Mouse (Mus musculus) hindbrain, embryonic 10.5 days (tissue): ENCODE measurements at regions not wholly inside any gene's neighbourhood (a gene's known extent, or its start where the extent isn't known, plus 50 kb on each side); places are given as distances from the start of the nearest gene placed in this dataset.
A peak's percentile ranks its signal among the peaks of the same experiment; 100 is the strongest.

Source experiments
- DNase-seq: peaks from one replicate; pipeline ENCODE4 v3.0.0-alpha.2; 2017; ENCODE audit warnings: low spot score
- H3K27ac ChIP-seq: fragments of 300-500 bp; sonication (generic); 2 replicates; pipeline ENCODE4 v1.5.1; 2016; ENCODE audit warnings: mild to moderate bottlenecking, moderate library complexity
- H3K27me3 ChIP-seq: fragments of 300-500 bp; sonication (generic); 2 replicates; pipeline ENCODE4 v1.6.1; 2016; ENCODE audit warnings: mild to moderate bottlenecking; ENCODE audit not compliant: poor library complexity, insufficient read depth, severe bottlenecking
- H3K36me3 ChIP-seq: fragments of 300-500 bp; sonication (generic); 2 replicates; pipeline ENCODE4 v1.6.1; 2016; ENCODE audit warnings: mild to moderate bottlenecking, moderate library complexity
- H3K4me1 ChIP-seq: fragments of 300-500 bp; sonication (generic); replicated peaks from 2 replicates; pipeline ENCODE4 v1.6.1; 2016; ENCODE audit warnings: mild to moderate bottlenecking
- H3K4me3 ChIP-seq: fragments of 300-500 bp; sonication (generic); 2 replicates; pipeline ENCODE4 v1.5.1; 2016; ENCODE audit warnings: mild to moderate bottlenecking, moderate library complexity
- H3K9me3 ChIP-seq: fragments of 300-500 bp; sonication (generic); 2 replicates; pipeline ENCODE4 v1.6.1; 2016; ENCODE audit warnings: mild to moderate bottlenecking, moderate library complexity
- WGBS: fragments of 180-500 bp; shearing (Covaris S2); methylation state at CpG from one replicate; pipeline ENCODE4 v1.1.7; 2016; 5-methylcytosine and 5-hydroxymethylcytosine counted together

- no peaks in the 10 kb centered on the region for H3K9me3 ChIP-seq
- no peak overlapping the region for H3K4me3 ChIP-seq
- DNase-seq: no peak
- no peak overlapping the region for H3K27ac ChIP-seq
- no peaks in the 10 kb centered on the region for H3K36me3 ChIP-seq
- peaks cover 3% of the 10 kb centered on the region; the same call in 1 of the 2 replicates for H3K4me1 ChIP-seq
- no peaks in the 10 kb centered on the region for H3K27me3 ChIP-seq
- WGBS: 73% methylated on average over 2 of the region's 2 CpGs
Measured at GRCm38 (mm10) chr12:109772543-109772942, 172.4 kb upstream of the Rtl1 start.

- no peak for DNase-seq
- H3K36me3 ChIP-seq: no peaks in the 10 kb centered on the region
- H3K27me3 ChIP-seq: no peaks in the 10 kb centered on the region
- no peak overlapping the region for H3K4me3 ChIP-seq
- H3K27ac ChIP-seq: no peak overlapping the region
- 74% methylated on average over 3 of the region's 3 CpGs for WGBS
- no peaks in the 10 kb centered on the region for H3K9me3 ChIP-seq
- H3K4me1 ChIP-seq: peaks cover 3% of the 10 kb centered on the region; the same call in 1 of the 2 replicates
Measured at GRCm38 (mm10) chr12:109773909-109774313, 173.8 kb upstream of the Rtl1 start.

DNA sequence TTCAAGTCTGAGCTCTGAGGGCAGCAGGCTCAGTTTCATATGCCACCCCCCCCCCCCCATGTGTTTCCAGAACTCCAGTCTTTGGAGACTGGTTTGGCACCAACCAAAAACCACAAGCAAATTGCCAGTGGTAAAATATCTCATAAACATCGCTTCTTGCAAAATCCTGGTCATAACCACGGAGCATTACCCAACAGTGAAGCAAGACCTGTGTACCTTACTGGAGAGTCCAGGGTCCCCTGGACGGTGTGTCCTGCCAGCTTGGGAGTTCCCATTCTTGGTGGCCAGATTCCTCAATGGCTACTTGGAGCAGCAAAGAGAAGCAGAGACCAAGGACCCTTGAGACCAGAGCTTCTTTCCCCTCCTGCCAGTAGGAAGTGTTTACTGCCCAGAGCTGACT, 198.7 kb upstream of the Rtl1 start:
- WGBS: 89% methylated on average over 3 of the region's 3 CpGs
- Histone ChIP-seq H3K27me3 (no peaks in the 10 kb centered on the region), H3K4me3 (no peak overlapping the region), H3K4me1 (no peaks in the 10 kb centered on the region), H3K36me3 (no peaks in the 10 kb centered on the region), H3K9me3 (no peaks in the 10 kb centered on the region), H3K27ac (no peak overlapping the region)
- DNase-seq: no peak

- Histone ChIP-seq H3K9me3 (no peaks in the 10 kb centered on the region), H3K36me3 (no peaks in the 10 kb centered on the region), H3K27ac (no peak overlapping the region), H3K27me3 (no peaks in the 10 kb centered on the region), H3K4me1 (no peaks in the 10 kb centered on the region), H3K4me3 (no peak overlapping the region)
- DNase-seq: no peak
- 90% methylated on average over 1 of the region's 1 CpGs for WGBS
Measured at GRCm38 (mm10) chr12:109799395-109799794, 199.3 kb upstream of the Rtl1 start.

- DNase-seq: no peak
- Histone ChIP-seq H3K4me1 (peaks cover 15% of the 10 kb centered on the region), H3K36me3 (no peaks in the 10 kb centered on the region), H3K27ac (no peak overlapping the region), H3K27me3 (peaks cover 3% of the 10 kb centered on the region; the same call in 1 of the 2 replicates), H3K4me3 (no peak overlapping the region), H3K9me3 (0 out of 2 replicates have a peak, but pooled peaks cover 3% of the 10 kb centered on the region)
- WGBS: 89% methylated on average over 10 of the region's 10 CpGs
Measured at GRCm38 (mm10) chr12:109827241-109827915, 227.2 kb upstream of the Rtl1 start.

DNA sequence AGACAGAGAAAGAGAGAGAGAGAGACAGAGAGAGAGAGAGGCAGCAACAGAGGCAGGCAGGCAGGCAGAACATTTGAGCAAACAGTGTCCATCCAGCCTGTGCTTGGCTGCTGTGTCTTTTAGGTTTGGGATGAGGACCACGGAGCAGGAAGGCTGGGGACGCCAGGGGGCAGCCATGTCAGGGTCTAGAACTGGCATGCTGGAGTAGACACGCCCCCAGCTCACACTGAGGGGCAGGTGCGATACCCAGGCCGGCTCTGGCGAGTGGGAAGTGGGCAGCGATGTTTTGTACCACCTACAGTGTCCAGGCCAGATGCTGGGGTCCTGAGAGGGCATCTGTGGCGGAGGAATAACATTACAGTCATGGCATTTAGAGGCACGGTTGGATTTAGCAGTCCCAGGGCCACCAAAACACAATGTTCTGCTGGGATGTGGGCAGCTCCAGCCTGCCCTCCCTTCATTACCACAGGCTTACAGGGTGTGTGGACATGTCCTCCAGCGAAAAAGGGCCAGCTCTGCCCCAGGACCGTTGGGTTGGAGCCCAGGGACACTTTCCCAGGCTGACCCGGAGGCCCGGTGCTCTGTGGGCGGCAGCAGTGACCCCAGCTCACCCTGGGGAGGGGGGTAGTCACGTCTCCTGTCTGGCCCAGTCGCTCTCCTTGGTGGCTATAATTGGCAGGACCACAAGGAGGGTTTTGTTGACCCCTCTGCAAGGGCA, 230.3 kb upstream of the Rtl1 start:
- 25% methylated on average over 16 of the region's 16 CpGs for WGBS
- no peak overlapping the region for H3K4me3 ChIP-seq
- DNase-seq: peak; percentile 69
- no peaks in the 10 kb centered on the region for H3K36me3 ChIP-seq
- peak overlapping the region; percentile 81 for H3K27ac ChIP-seq
- H3K9me3 ChIP-seq: no peaks in the 10 kb centered on the region
- H3K27me3 ChIP-seq: peaks cover 3% of the 10 kb centered on the region; the same call in 1 of the 2 replicates
- H3K4me1 ChIP-seq: peaks cover 15% of the 10 kb centered on the region

GRCm38 (mm10) chr12:109832964-109833363, 232.8 kb upstream of the Rtl1 start:
- peaks cover 3% of the 10 kb centered on the region; the same call in 1 of the 2 replicates for H3K27me3 ChIP-seq
- WGBS: 83% methylated on average over 10 of the region's 10 CpGs
- H3K4me1 ChIP-seq: peaks cover 15% of the 10 kb centered on the region
- no peak overlapping the region for H3K4me3 ChIP-seq
- H3K36me3 ChIP-seq: no peaks in the 10 kb centered on the region
- DNase-seq: no peak
- no peaks in the 10 kb centered on the region for H3K9me3 ChIP-seq
- H3K27ac ChIP-seq: no peak overlapping the region

- H3K27me3 ChIP-seq: peaks cover 3% of the 10 kb centered on the region; the same call in 1 of the 2 replicates
- WGBS: 93% methylated on average over 8 of the region's 8 CpGs
Measured at GRCm38 (mm10) chr12:109836521-109836920, 236.4 kb upstream of the Rtl1 start.

GRCm38 (mm10) chr12:109839126-109839587, 239.0 kb upstream of the Rtl1 start:
- DNase-seq: peak; percentile 18
- Histone ChIP-seq H3K9me3 (no peaks in the 10 kb centered on the region), H3K27ac (peak overlapping the region; percentile 71), H3K4me1 (peaks cover 29% of the 10 kb centered on the region), H3K27me3 (peaks cover 4% of the 10 kb centered on the region; the same call in 1 of the 2 replicates), H3K36me3 (no peaks in the 10 kb centered on the region), H3K4me3 (no peak overlapping the region)
- WGBS: 49% methylated on average over 9 of the region's 9 CpGs

More at GRCm38 (mm10) chr12:109836521-109836920, 236.4 kb upstream of the Rtl1 start:
- H3K9me3 ChIP-seq: no peaks in the 10 kb centered on the region
- DNase-seq: no peak
- no peaks in the 10 kb centered on the region for H3K36me3 ChIP-seq
- H3K4me3 ChIP-seq: no peak overlapping the region
- H3K27ac ChIP-seq: no peak overlapping the region
- H3K4me1 ChIP-seq: peaks cover 17% of the 10 kb centered on the region

DNA sequence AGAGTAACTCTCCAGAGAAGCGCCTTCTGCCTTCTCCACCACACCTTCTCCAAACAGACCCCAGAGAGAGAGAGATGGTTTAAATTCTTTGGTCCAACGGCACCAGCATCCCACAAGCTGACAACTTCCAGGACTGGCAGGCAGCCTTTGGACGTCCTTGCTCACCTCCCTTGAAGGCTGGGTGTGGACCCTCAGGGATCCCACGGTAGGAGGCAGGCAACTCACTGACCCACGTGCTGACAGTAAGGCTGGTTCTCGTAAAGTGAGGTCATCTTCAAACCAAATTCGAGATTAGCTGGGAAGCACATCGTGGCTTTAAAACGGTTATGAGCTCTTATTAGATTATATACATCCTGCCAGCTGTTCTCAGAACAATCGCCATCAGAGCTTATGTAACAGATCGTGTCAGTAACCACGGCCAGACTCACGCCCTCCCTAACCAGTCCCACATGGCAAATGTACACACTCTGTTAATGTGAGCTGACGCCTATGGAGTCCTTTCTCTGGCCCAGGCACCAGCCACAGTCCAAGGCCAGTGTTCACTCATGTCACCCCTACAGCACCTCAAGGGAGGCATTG, 239.9 kb upstream of the Rtl1 start:
- Histone ChIP-seq H3K27ac (peak overlapping the region; percentile 71), H3K27me3 (peaks cover 7% of the 10 kb centered on the region; the same call in 1 of the 2 replicates), H3K36me3 (no peaks in the 10 kb centered on the region), H3K4me3 (no peak overlapping the region), H3K9me3 (no peaks in the 10 kb centered on the region), H3K4me1 (peaks cover 37% of the 10 kb centered on the region)
- 70% methylated on average over 14 of the region's 14 CpGs for WGBS
- DNase-seq: peak; percentile 15

GRCm38 (mm10) chr12:109844723-109845601, 244.8 kb upstream of the Rtl1 start:
- H3K27ac ChIP-seq: peak overlapping the region; percentile 67; the same call in 1 of the 2 replicates
- no peak overlapping the region for H3K4me3 ChIP-seq
- 56% methylated on average over 8 of the region's 8 CpGs for WGBS
- H3K4me1 ChIP-seq: peaks cover 34% of the 10 kb centered on the region
- H3K36me3 ChIP-seq: no peaks in the 10 kb centered on the region
- DNase-seq: peak; percentile 28
- no peaks in the 10 kb centered on the region for H3K9me3 ChIP-seq
- peaks cover 9% of the 10 kb centered on the region; the same call in 1 of the 2 replicates for H3K27me3 ChIP-seq

DNA sequence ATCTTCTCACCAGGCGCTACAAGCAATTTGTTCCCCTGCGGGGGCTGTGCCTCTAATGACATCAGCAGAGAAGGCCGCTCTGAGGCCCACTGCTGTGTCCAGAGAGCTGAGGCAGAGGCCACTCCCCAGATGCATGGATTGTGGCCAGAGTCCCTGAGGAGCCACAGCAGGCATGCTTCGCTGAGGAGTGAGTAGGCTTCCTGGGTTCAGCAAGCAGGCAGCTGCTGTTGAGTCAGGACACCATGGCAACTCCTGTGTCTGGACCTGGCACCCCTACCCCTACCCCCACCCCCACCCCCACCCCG, 245.4 kb upstream of the Rtl1 start:
- H3K27ac ChIP-seq: peak overlapping the region; percentile 67; the same call in 1 of the 2 replicates
- DNase-seq: no peak
- 25% methylated on average over 5 of the region's 5 CpGs for WGBS
- H3K27me3 ChIP-seq: peaks cover 12% of the 10 kb centered on the region; the same call in 1 of the 2 replicates
- no peak overlapping the region for H3K4me3 ChIP-seq
- H3K9me3 ChIP-seq: no peaks in the 10 kb centered on the region
- peaks cover 28% of the 10 kb centered on the region for H3K4me1 ChIP-seq
- H3K36me3 ChIP-seq: no peaks in the 10 kb centered on the region
